7 mouse cellular contexts compared by ENCODE assay signal in genomic region chr11:63412364-63412991, GRCm38 (mm10).
A peak's percentile ranks its signal among the peaks of the same experiment; 100 is the strongest.
DNase-seq lines count a peak whose midpoint lies in the region; ATAC-seq and TF ChIP-seq lines count a peak whose summit lies in the region.

No protein-coding gene starts in this region.

- no peak for TF ChIP-seq EP300 in lung, postnatal 0 days (IDR thresholded peaks at IDR 0.05)

- DNase-seq in lung, postnatal 0 days (ENCODE audit: low spot score): no peak
- no peak for DNase-seq in lung, postnatal 4 days
- no peak for DNase-seq in frontal cortex, postnatal 25 days (ENCODE audit: low spot score in 2 of 2)
- DNase-seq in natural killer cell, adult 2 months (ENCODE audit: low spot score in 2 of 2): no peak
- DNase-seq in ovary, postnatal 14 days (ENCODE audit: low spot score): no peak

- no peak overlapping the region for H3K27ac ChIP-seq in lung, postnatal 0 days (ENCODE audit: low read length)
- H3K27ac ChIP-seq in forebrain, embryonic 16.5 days (ENCODE audit: low read length): no peak overlapping the region
- H3K27ac ChIP-seq in liver, embryonic 15.5 days (replicated peaks): no peak overlapping the region

- H3K4me2 ChIP-seq in lung, postnatal 0 days (replicated peaks; ENCODE audit: low read depth, low read length): peak overlapping the region; percentile 57
- H3K4me2 ChIP-seq in forebrain, embryonic 16.5 days (ENCODE audit: low read length): peak overlapping the region; percentile 58
- H3K4me2 ChIP-seq in liver, embryonic 15.5 days: peak overlapping the region; percentile 39

- no peaks in the 10 kb centered on the region for H3K9me3 ChIP-seq in lung, postnatal 0 days (ENCODE audit: low read length)
- H3K9me3 ChIP-seq in forebrain, embryonic 16.5 days (ENCODE audit: control insufficient read depth, low read length): no peaks in the 10 kb centered on the region
- no peaks in the 10 kb centered on the region for H3K9me3 ChIP-seq in liver, embryonic 15.5 days (replicated peaks)

- TF ChIP-seq CTCF in lung, postnatal 0 days (IDR thresholded peaks at IDR 0.05): no peak

- peak overlapping the region; percentile 34 for H3K4me3 ChIP-seq in lung, postnatal 0 days (ENCODE audit: low read depth, low read length)
- peak overlapping the region; percentile 33 for H3K4me3 ChIP-seq in forebrain, embryonic 16.5 days (replicated peaks; ENCODE audit: low read length)
- H3K4me3 ChIP-seq in liver, embryonic 15.5 days (replicated peaks): peak overlapping the region; percentile 12

- H3K4me1 ChIP-seq in lung, postnatal 0 days (ENCODE audit: insufficient read depth, low read depth, low read length): peaks cover 3% of the 10 kb centered on the region; the same call in 1 of the 2 replicates
- peaks cover 14% of the 10 kb centered on the region for H3K4me1 ChIP-seq in forebrain, embryonic 16.5 days (replicated peaks; ENCODE audit: control insufficient read depth, insufficient read depth, low read length)
- 0 out of 2 replicates have a peak, but pooled peaks cover 6% of the 10 kb centered on the region for H3K4me1 ChIP-seq in liver, embryonic 15.5 days (replicated peaks)

- peaks cover 4% of the 10 kb centered on the region; the same call in 1 of the 2 replicates for H3K27me3 ChIP-seq in lung, postnatal 0 days (replicated peaks; ENCODE audit: insufficient read depth, low read length)
- H3K27me3 ChIP-seq in forebrain, embryonic 16.5 days (replicated peaks; ENCODE audit: control insufficient read depth, insufficient read depth, low read length): peaks cover 15% of the 10 kb centered on the region
- peaks cover 18% of the 10 kb centered on the region for H3K27me3 ChIP-seq in liver, embryonic 15.5 days

- no peak overlapping the region for H3K9ac ChIP-seq in lung, postnatal 0 days (replicated peaks; ENCODE audit: low read depth)
- no peak overlapping the region for H3K9ac ChIP-seq in forebrain, embryonic 16.5 days (replicated peaks; ENCODE audit: low read depth, low read length)
- no peak overlapping the region for H3K9ac ChIP-seq in liver, embryonic 15.5 days

- no peaks in the 10 kb centered on the region for H3K36me3 ChIP-seq in lung, postnatal 0 days (ENCODE audit: insufficient read depth, low read length)
- H3K36me3 ChIP-seq in forebrain, embryonic 16.5 days (ENCODE audit: control insufficient read depth, insufficient read depth): no peaks in the 10 kb centered on the region
- H3K36me3 ChIP-seq in liver, embryonic 15.5 days (replicated peaks): no peaks in the 10 kb centered on the region

- WGBS in lung, postnatal 0 days: 10% methylated on average over 18 of the region's 18 CpGs
- 2% methylated on average over 18 of the region's 18 CpGs for WGBS in forebrain, embryonic 16.5 days
- WGBS in liver, embryonic 15.5 days (ENCODE audit: insufficient replicate concordance): 11% methylated on average over 18 of the region's 18 CpGs

- no peak for ATAC-seq in lung, postnatal 0 days
- ATAC-seq in forebrain, embryonic 16.5 days: no peak
- ATAC-seq in liver, embryonic 15.5 days (ENCODE audit: insufficient read depth): no peak
